ENCODE assay signal across 8 mouse cellular contexts in the genomic region with DNA sequence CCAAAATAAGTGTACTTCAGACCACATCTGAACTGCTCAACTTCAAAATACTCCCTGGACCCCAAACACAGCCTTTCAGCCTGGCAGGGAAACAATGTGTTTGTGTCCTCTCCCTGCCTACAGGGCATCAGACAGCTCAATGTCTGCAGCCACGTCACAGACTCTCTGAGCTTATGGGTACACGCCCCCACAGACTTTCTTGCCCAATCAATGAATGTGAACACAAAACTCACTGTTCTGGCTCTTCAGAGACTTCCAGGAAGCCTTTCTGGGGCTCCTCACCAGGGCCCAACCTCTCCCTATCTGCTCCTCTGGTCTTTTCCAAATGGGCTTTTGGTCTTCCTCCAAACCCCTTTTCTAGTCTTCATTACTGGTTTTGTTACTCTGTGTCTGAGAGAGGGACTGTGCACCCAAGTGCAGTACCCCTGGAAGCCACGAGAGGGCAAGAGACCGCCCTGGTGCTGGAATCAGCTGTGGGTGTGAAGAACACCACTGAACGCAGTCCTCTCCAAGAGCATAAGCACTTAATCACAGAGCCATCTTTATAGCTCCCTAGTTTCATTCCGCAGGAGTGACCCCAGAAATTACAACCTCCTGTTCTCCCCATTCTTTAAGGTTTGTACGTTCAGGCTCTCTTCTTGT. TPM values are rescaled to one million over a fixed set of nuclear protein-coding genes. Genes with fewer than 3 reads are reported as not detected.
A peak's percentile ranks its signal among the peaks of the same experiment; 100 is the strongest.
DNase-seq lines count a peak whose midpoint lies in the region; ATAC-seq and TF ChIP-seq lines count a peak whose summit lies in the region.

No protein-coding gene starts in this region.

- peak; percentile 39; the same call in 1 of the 2 replicates for TF ChIP-seq CTCF in embryonic fibroblast, embryonic 13.5 days (IDR thresholded peaks at IDR 0.05; ENCODE audit: borderline replicate concordance, insufficient read depth, low read length)

- H3K27me3 ChIP-seq in forebrain, embryonic 12.5 days, result no peaks in the 10 kb centered on the region
- no peaks in the 10 kb centered on the region for H3K27me3 ChIP-seq in forebrain, embryonic 15.5 days
- no peaks in the 10 kb centered on the region for H3K27me3 ChIP-seq in liver, embryonic 12.5 days (replicated peaks)

- peak; percentile 36; the same call in 1 of the 2 replicates for ATAC-seq in forebrain, embryonic 12.5 days (ENCODE audit: low FRiP score)
- no peak for ATAC-seq in forebrain, embryonic 15.5 days (replicated peaks)
- peak; percentile 53; the same call in 1 of the 2 replicates for ATAC-seq in liver, embryonic 12.5 days

- H3K4me1 ChIP-seq in forebrain, embryonic 12.5 days, result no peaks in the 10 kb centered on the region
- no peaks in the 10 kb centered on the region for H3K4me1 ChIP-seq in forebrain, embryonic 15.5 days
- peaks cover 9% of the 10 kb centered on the region for H3K4me1 ChIP-seq in embryonic fibroblast, embryonic 13.5 days (ENCODE audit: control insufficient read depth, insufficient read depth, low read length)
- H3K4me1 ChIP-seq in liver, embryonic 12.5 days, result no peaks in the 10 kb centered on the region

- H3K27ac ChIP-seq in forebrain, embryonic 12.5 days, result no peak overlapping the region
- no peak overlapping the region for H3K27ac ChIP-seq in forebrain, embryonic 15.5 days (replicated peaks)
- H3K27ac ChIP-seq in embryonic fibroblast, embryonic 13.5 days (ENCODE audit: insufficient read depth, low read length), result no peak overlapping the region
- no peak overlapping the region for H3K27ac ChIP-seq in liver, embryonic 12.5 days

- peaks cover 99% of the 10 kb centered on the region for H3K36me3 ChIP-seq in forebrain, embryonic 12.5 days (replicated peaks)
- H3K36me3 ChIP-seq in forebrain, embryonic 15.5 days, result peaks cover 98% of the 10 kb centered on the region
- peaks cover 99% of the 10 kb centered on the region for H3K36me3 ChIP-seq in liver, embryonic 12.5 days

- peak; percentile 64 for DNase-seq in urinary bladder, postnatal 14 days (ENCODE audit: low spot score)
- no peak for DNase-seq in urinary bladder, postnatal 36 days (ENCODE audit: low spot score in 2 of 2)
- peak; percentile 64 for DNase-seq in retina, postnatal 1 day
- no peak for DNase-seq in frontal cortex, postnatal 36 days (ENCODE audit: low spot score in 2 of 2)

- 71% methylated on average over 7 of the region's 7 CpGs for WGBS in forebrain, embryonic 12.5 days
- 74% methylated on average over 7 of the region's 7 CpGs for WGBS in forebrain, embryonic 15.5 days
- 46% methylated on average over 7 of the region's 7 CpGs for WGBS in liver, embryonic 12.5 days (ENCODE audit: insufficient replicate concordance)

- no peak for TF ChIP-seq POLR2A in embryonic fibroblast, embryonic 13.5 days (IDR thresholded peaks at IDR 0.05; ENCODE audit: low read depth, low read length)

- no peaks in the 10 kb centered on the region for H3K9me3 ChIP-seq in forebrain, embryonic 12.5 days
- no peaks in the 10 kb centered on the region for H3K9me3 ChIP-seq in forebrain, embryonic 15.5 days
- H3K9me3 ChIP-seq in liver, embryonic 12.5 days (replicated peaks), result no peaks in the 10 kb centered on the region

- H3K4me2 ChIP-seq in forebrain, embryonic 12.5 days, result no peak overlapping the region
- H3K4me2 ChIP-seq in forebrain, embryonic 15.5 days (replicated peaks), result no peak overlapping the region
- H3K4me2 ChIP-seq in liver, embryonic 12.5 days, result no peak overlapping the region

- no peak overlapping the region for H3K9ac ChIP-seq in forebrain, embryonic 12.5 days
- H3K9ac ChIP-seq in forebrain, embryonic 15.5 days (replicated peaks), result no peak overlapping the region
- no peak overlapping the region for H3K9ac ChIP-seq in liver, embryonic 12.5 days

- H3K4me3 ChIP-seq in forebrain, embryonic 12.5 days (replicated peaks), result no peak overlapping the region
- H3K4me3 ChIP-seq in forebrain, embryonic 15.5 days, result no peak overlapping the region
- H3K4me3 ChIP-seq in embryonic fibroblast, embryonic 13.5 days (ENCODE audit: insufficient read depth, low read length), result no peak overlapping the region
- no peak overlapping the region for H3K4me3 ChIP-seq in liver, embryonic 12.5 days

RNA-seq across cellular contexts. Expression of a gene that starts 14.8 kb away (rescaled TPM):
- 13.1 and 13.6 TPM in 2 replicates for polyA plus RNA-seq in forebrain, embryonic 12.5 days (2016; fragmentation: Nextera tagmentation; extraction: Ambion mirVana)
- polyA plus RNA-seq in forebrain, embryonic 15.5 days (2015; fragmentation: Nextera tagmentation; extraction: Ambion mirVana), result 16.0 and 16.1 TPM in 2 replicates
- 15.4 and 16.9 TPM in 2 replicates for polyA plus RNA-seq in embryonic fibroblast, embryonic 13.5 days (2011; ENCODE audit: insufficient read length, low read depth, missing spikeins)
- polyA plus RNA-seq in liver, embryonic 12.5 days (2016; fragmentation: Nextera tagmentation; extraction: Ambion mirVana), result 3.0 and 4.1 TPM in 2 replicates

RNA-seq across cellular contexts. Expression of a gene that starts 20.1 kb away (rescaled TPM):
- 11.4 and 13.8 TPM in 2 replicates for polyA plus RNA-seq in forebrain, embryonic 12.5 days (2016; fragmentation: Nextera tagmentation; extraction: Ambion mirVana)
- 10.4 and 11.5 TPM in 2 replicates for polyA plus RNA-seq in forebrain, embryonic 15.5 days (2015; fragmentation: Nextera tagmentation; extraction: Ambion mirVana)
- polyA plus RNA-seq in embryonic fibroblast, embryonic 13.5 days (2011; ENCODE audit: insufficient read length, low read depth, missing spikeins), result 83.0 and 116 TPM in 2 replicates
- polyA plus RNA-seq in liver, embryonic 12.5 days (2016; fragmentation: Nextera tagmentation; extraction: Ambion mirVana), result 13.9 and 15.5 TPM in 2 replicates

RNA-seq across cellular contexts. Expression of a gene that starts 21.7 kb away (rescaled TPM):
- polyA plus RNA-seq in forebrain, embryonic 12.5 days (2016; fragmentation: Nextera tagmentation; extraction: Ambion mirVana), result 47.4 and 52.0 TPM in 2 replicates
- polyA plus RNA-seq in forebrain, embryonic 15.5 days (2015; fragmentation: Nextera tagmentation; extraction: Ambion mirVana), result 42.8 and 47.1 TPM in 2 replicates
- 75.4 and 79.8 TPM in 2 replicates for polyA plus RNA-seq in embryonic fibroblast, embryonic 13.5 days (2011; ENCODE audit: insufficient read length, low read depth, missing spikeins)
- 19.0 and 21.4 TPM in 2 replicates for polyA plus RNA-seq in liver, embryonic 12.5 days (2016; fragmentation: Nextera tagmentation; extraction: Ambion mirVana)

RNA-seq across cellular contexts. Expression of a gene that starts 24.4 kb away (rescaled TPM):
- polyA plus RNA-seq in forebrain, embryonic 12.5 days (2016; fragmentation: Nextera tagmentation; extraction: Ambion mirVana), result 53.7 and 54.4 TPM in 2 replicates
- 62.4 and 63.9 TPM in 2 replicates for polyA plus RNA-seq in forebrain, embryonic 15.5 days (2015; fragmentation: Nextera tagmentation; extraction: Ambion mirVana)
- polyA plus RNA-seq in embryonic fibroblast, embryonic 13.5 days (2011; ENCODE audit: insufficient read length, low read depth, missing spikeins), result 33.0 and 38.0 TPM in 2 replicates
- 31.6 and 38.7 TPM in 2 replicates for polyA plus RNA-seq in liver, embryonic 12.5 days (2016; fragmentation: Nextera tagmentation; extraction: Ambion mirVana)

RNA-seq across cellular contexts. Expression of a gene that starts 24.6 kb away (rescaled TPM):
- polyA plus RNA-seq in forebrain, embryonic 12.5 days (2016; fragmentation: Nextera tagmentation; extraction: Ambion mirVana), result 17.1 and 18.2 TPM in 2 replicates
- 12.6 and 15.3 TPM in 2 replicates for polyA plus RNA-seq in forebrain, embryonic 15.5 days (2015; fragmentation: Nextera tagmentation; extraction: Ambion mirVana)
- polyA plus RNA-seq in embryonic fibroblast, embryonic 13.5 days (2011; ENCODE audit: insufficient read length, low read depth, missing spikeins), result 15.1 and 17.5 TPM in 2 replicates
- 8.5 and 8.6 TPM in 2 replicates for polyA plus RNA-seq in liver, embryonic 12.5 days (2016; fragmentation: Nextera tagmentation; extraction: Ambion mirVana)

Comparison
In these comparisons a context has a peak if more than half of its experiments do, and no peak if none do; other contexts are left out.
1. DNase-seq: peak in urinary bladder, postnatal 14 days (single experiment) and retina, postnatal 1 day (single experiment); none in urinary bladder, postnatal 36 days (0 of 2) and frontal cortex, postnatal 36 days (0 of 2).